Mouse (Mus musculus) kidney, postnatal 0 days (tissue): Measurements from ENCODE around the gene Asic1. TPM values are rescaled to one million over a fixed set of nuclear protein-coding genes. Genes with fewer than 3 reads are reported as not detected.

Experiments
- ATAC-seq: fragments of 200-750 bp; cut with Nextera tagmentation; replicated peaks from 2 replicates; pipeline ENCODE4 v1.8.0; 2017; ENCODE audit warnings: low read depth, moderate number of reproducible peaks, moderate TSS enrichment, moderate library complexity; ENCODE audit not compliant: low FRiP score
- DNase-seq: peaks from one replicate; pipeline ENCODE4 v3.0.0-alpha.2; 2016; ENCODE audit warnings: low spot score
- H3K27ac ChIP-seq: fragments of 300-500 bp; sonication (generic); 2 replicates; pipeline ENCODE4 v1.5.1; 2014; ENCODE audit warnings: mild to moderate bottlenecking
- H3K27me3 ChIP-seq: fragments of 300-500 bp; sonication (generic); 2 replicates; pipeline ENCODE4 v1.6.1; 2014; ENCODE audit warnings: low read length, mixed read lengths; ENCODE audit not compliant: insufficient read depth
- H3K36me3 ChIP-seq: fragments of 300-500 bp; sonication (generic); 2 replicates; pipeline ENCODE4 v1.6.1; 2014; ENCODE audit warnings: low read length, mixed read lengths; ENCODE audit not compliant: insufficient read depth
- H3K4me1 ChIP-seq: fragments of 300-500 bp; sonication (generic); replicated peaks from 2 replicates; pipeline ENCODE4 v1.6.1; 2014; ENCODE audit warnings: antibody characterized with exemption, low read length, mixed read lengths; ENCODE audit not compliant: insufficient read depth
- H3K4me2 ChIP-seq: fragments of 300-500 bp; sonication (generic); 2 replicates; pipeline ENCODE4 v1.6.1; 2014; ENCODE audit warnings: mild to moderate bottlenecking, low read length, moderate library complexity, mixed read lengths
- H3K4me3 ChIP-seq: fragments of 300-500 bp; sonication (generic); replicated peaks from 2 replicates; pipeline ENCODE4 v1.5.1; 2014; ENCODE audit warnings: low read depth, low read length
- H3K9ac ChIP-seq: fragments of 300-500 bp; sonication (generic); 2 replicates; pipeline ENCODE4 v1.6.1; 2014; ENCODE audit warnings: low read depth, low read length
- H3K9me3 ChIP-seq: fragments of 300-500 bp; sonication (generic); replicated peaks from 2 replicates; pipeline ENCODE4 v1.6.1; 2016; ENCODE audit warnings: low read length, inconsistent platforms, mixed read lengths
- CTCF ChIP-seq: IDR thresholded peaks from 2 replicates; pipeline ENCODE4 v1.5.1; 2016; ENCODE audit warnings: antibody characterized with exemption, low read depth, mild to moderate bottlenecking, moderate library complexity
- WGBS: fragments of 180-500 bp; shearing (Covaris S2); extraction: QIAGEN DNeasy Blood & Tissue Kit; methylation state at CpG from one replicate; pipeline ENCODE4 v1.1.7; 2014; 5-methylcytosine and 5-hydroxymethylcytosine counted together
- polyA plus RNA-seq: library from polyadenylated mRNA; unstranded; fragments of >200 nt; fragmentation: Nextera tagmentation; extraction: Ambion mirVana; gene quantifications from 2 replicates; pipeline ENCODE4 v1.2.1, GENCODE M21; 2015

Asic1 gene
- 1.1 and 1.5 TPM in 2 replicates for polyA plus RNA-seq

DNA sequence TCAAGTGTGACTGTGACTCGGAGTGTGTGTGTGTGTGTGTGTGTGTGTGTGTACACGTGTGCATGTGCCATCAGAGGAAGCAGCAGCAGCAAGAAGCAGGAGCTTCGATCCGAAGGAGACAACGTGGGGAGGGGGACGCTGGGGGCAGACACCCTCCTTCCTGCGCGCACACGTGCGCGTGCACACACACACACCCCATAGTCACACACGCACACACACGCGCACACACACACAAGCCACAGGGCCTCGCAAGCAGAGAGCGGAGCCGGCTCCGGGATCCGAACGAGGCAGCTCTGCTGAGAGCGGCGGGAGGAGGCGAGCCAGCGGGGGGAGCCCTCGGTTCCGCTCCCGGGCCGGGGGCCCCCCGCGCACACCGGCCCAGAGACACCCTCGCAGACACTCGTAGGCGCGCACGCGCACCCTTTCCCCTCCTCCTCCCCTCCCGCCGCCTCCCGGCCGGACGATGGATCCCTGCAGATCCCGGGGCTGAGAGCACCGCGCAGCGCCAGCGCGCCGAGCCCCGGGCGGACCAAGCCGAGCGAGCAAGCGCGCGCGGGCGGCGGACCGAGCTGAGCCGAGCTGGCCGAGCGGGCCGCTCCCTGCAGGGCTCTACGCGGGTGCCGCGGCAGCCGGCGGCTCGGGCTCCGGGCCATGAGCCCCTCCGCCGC, at the start of gene Asic1:
Gene Asic1, plus strand, starts transcription at position 215 of the 668 bp plus-strand sequence.
- no peak within 1 kb of the TSS for H3K27ac ChIP-seq
- under 1% methylated on average over 73 of the region's 74 CpGs for WGBS
- peaks cover 37% of the 10 kb centered on the region; the same call in 1 of the 2 replicates for H3K27me3 ChIP-seq
- DNase-seq (peak; percentile 67), ATAC-seq (peak; percentile 61)
- peak within 1 kb of the TSS; percentile 98 for H3K4me2 ChIP-seq
- no peaks in the 10 kb centered on the region for H3K36me3 ChIP-seq
- peak within 1 kb of the TSS; percentile 50 for H3K4me3 ChIP-seq
- H3K4me1 ChIP-seq, result 0 out of 2 replicates have a peak, but pooled peaks cover 3% of the 10 kb centered on the region
- TF ChIP-seq CTCF, result 0 out of 2 replicates have a peak, but pooled peaks have one; percentile 7
- H3K9me3 ChIP-seq, result no peaks in the 10 kb centered on the region
- H3K9ac ChIP-seq, result peak within 1 kb of the TSS; percentile 51

GRCm38 (mm10) chr15:99622063-99622462, 48.1 kb upstream of the Asic1 start:
- Histone ChIP-seq H3K27ac (no peak overlapping the region), H3K9me3 (no peaks in the 10 kb centered on the region), H3K36me3 (peaks cover 40% of the 10 kb centered on the region), H3K9ac (no peak overlapping the region), H3K4me3 (no peak overlapping the region), H3K4me1 (no peaks in the 10 kb centered on the region), H3K4me2 (no peak overlapping the region), H3K27me3 (no peaks in the 10 kb centered on the region)
- TF ChIP-seq CTCF, result no peak
- ATAC-seq (no peak), DNase-seq (no peak)
- 88% methylated on average over 11 of the region's 11 CpGs for WGBS

DNA sequence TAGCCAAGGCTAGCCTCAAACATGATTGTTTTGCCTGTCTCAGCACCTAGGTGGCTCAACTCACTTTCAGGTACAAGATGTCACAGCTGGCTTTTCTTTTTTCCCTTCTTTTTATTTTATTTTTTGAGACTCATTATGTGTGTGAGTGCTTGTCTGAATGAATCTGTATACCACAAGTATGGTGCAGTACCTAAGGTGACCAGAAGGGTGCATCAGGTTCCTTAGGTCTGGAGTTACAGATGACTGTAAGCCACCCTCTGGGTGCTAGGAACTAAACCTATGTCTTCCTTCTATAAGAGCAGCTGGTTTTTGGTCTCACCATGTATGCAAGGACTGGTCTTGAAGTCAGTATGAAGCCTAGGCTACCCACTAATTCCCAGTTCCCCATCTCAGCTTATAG, 38.5 kb upstream of the Asic1 start:
- H3K4me2 ChIP-seq, result no peak overlapping the region
- H3K36me3 ChIP-seq, result peaks cover 46% of the 10 kb centered on the region
- no peak overlapping the region for H3K9ac ChIP-seq
- peak; percentile 41; the same call in 1 of the 2 replicates for TF ChIP-seq CTCF
- no peaks in the 10 kb centered on the region for H3K27me3 ChIP-seq
- no peak overlapping the region for H3K27ac ChIP-seq
- H3K4me3 ChIP-seq, result no peak overlapping the region
- no peaks in the 10 kb centered on the region for H3K4me1 ChIP-seq
- DNase-seq (no peak), ATAC-seq (no peak)
- H3K9me3 ChIP-seq, result no peaks in the 10 kb centered on the region

DNA sequence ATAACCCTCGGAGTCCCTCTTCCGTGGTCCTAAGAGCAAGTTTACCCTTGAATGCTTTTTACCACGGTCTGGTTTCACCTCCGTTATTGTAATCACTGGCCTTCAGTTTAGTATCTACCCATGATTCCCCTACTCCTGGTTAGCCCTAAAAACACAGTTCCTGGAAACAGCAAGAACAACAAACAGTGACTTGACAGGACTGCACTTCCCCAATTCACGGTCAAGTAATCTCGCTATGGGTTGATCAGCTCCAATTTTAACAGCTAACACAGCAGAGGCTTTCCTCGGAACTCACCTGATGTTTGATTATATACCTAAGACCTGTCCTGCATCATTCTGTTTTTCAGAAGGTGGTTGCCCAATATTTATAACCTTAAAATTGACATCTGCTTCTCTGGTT, 35.5 kb upstream of the Asic1 start:
- H3K4me2 ChIP-seq, result no peak overlapping the region
- TF ChIP-seq CTCF, result no peak
- H3K27ac ChIP-seq, result no peak overlapping the region
- no peaks in the 10 kb centered on the region for H3K27me3 ChIP-seq
- H3K36me3 ChIP-seq, result peaks cover 45% of the 10 kb centered on the region
- 82% methylated on average over 7 of the region's 7 CpGs for WGBS
- H3K4me3 ChIP-seq, result no peak overlapping the region
- DNase-seq (no peak), ATAC-seq (no peak)
- H3K4me1 ChIP-seq, result no peaks in the 10 kb centered on the region
- no peaks in the 10 kb centered on the region for H3K9me3 ChIP-seq
- no peak overlapping the region for H3K9ac ChIP-seq

GRCm38 (mm10) chr15:99637405-99638123, 32.6 kb upstream of the Asic1 start:
- ATAC-seq (no peak), DNase-seq (no peak)
- no peak overlapping the region for H3K27ac ChIP-seq
- H3K36me3 ChIP-seq, result peaks cover 34% of the 10 kb centered on the region
- no peaks in the 10 kb centered on the region for H3K27me3 ChIP-seq
- no peaks in the 10 kb centered on the region for H3K9me3 ChIP-seq
- no peaks in the 10 kb centered on the region for H3K4me1 ChIP-seq
- H3K9ac ChIP-seq, result no peak overlapping the region
- 77% methylated on average over 12 of the region's 12 CpGs for WGBS
- H3K4me2 ChIP-seq, result no peak overlapping the region
- no peak overlapping the region for H3K4me3 ChIP-seq
- no peak for TF ChIP-seq CTCF

DNA sequence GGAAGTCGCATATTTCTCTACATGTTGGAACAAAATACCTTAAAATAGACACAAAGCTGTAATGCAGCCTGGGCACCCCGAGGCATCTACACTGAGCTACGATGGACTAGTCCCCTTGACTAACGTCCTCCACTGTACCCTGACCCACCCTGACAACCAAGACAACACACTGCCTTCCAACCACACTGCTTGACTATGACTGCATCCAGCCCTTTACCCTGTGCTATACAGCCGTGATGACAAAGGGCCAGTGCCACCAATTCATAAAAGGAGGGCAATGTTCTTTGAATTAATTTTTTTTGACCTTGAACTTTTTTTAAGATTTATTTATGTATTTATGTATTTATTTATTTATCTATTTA, 32.1 kb upstream of the Asic1 start:
- Histone ChIP-seq H3K4me3 (no peak overlapping the region), H3K27me3 (no peaks in the 10 kb centered on the region), H3K9me3 (no peaks in the 10 kb centered on the region), H3K36me3 (peaks cover 31% of the 10 kb centered on the region), H3K4me1 (no peaks in the 10 kb centered on the region), H3K27ac (no peak overlapping the region), H3K4me2 (no peak overlapping the region), H3K9ac (no peak overlapping the region)
- WGBS, result 92% methylated on average over 5 of the region's 5 CpGs
- TF ChIP-seq CTCF, result no peak
- DNase-seq (no peak), ATAC-seq (no peak)
